Mouse (Mus musculus): ENCODE measurements around the gene Plp2. TPM values are rescaled to one million over a fixed set of nuclear protein-coding genes. Genes with fewer than 3 reads are reported as not detected.

Gene Plp2
- polyA plus RNA-seq, 1 experiment from 2014 or later: 201 TPM

Other genes with a start within 250 kb of the Plp2 start
- gene Foxp3, start 97.7 kb downstream of the Plp2 start, polyA plus RNA-seq (2014; fragmentation: Nextera tagmentation; extraction: Ambion mirVana): not detected in 2 replicates
- gene Ppp1r3f, start 97.1 kb downstream of the Plp2 start, polyA plus RNA-seq (2014; fragmentation: Nextera tagmentation; extraction: Ambion mirVana): 1.8 and 2.1 TPM in 2 replicates
- gene Ccdc22, start 65.9 kb downstream of the Plp2 start, polyA plus RNA-seq (2014; fragmentation: Nextera tagmentation; extraction: Ambion mirVana): 22.6 and 27.2 TPM in 2 replicates
- 0.04 and 0.08 TPM in 2 replicates for gene Cacna1f, start 64.3 kb downstream of the Plp2 start, polyA plus RNA-seq (2014; fragmentation: Nextera tagmentation; extraction: Ambion mirVana)
- 4.6 and 4.7 TPM in 2 replicates for gene Syp, start 32.9 kb downstream of the Plp2 start, polyA plus RNA-seq (2014; fragmentation: Nextera tagmentation; extraction: Ambion mirVana)
- gene Prickle3, start 14.1 kb downstream of the Plp2 start, polyA plus RNA-seq (2014; fragmentation: Nextera tagmentation; extraction: Ambion mirVana): 7.5 and 8.3 TPM in 2 replicates
- 0.50 and 0.59 TPM in 2 replicates for gene Magix, start 9.9 kb upstream of the Plp2 start, polyA plus RNA-seq (2014; fragmentation: Nextera tagmentation; extraction: Ambion mirVana)
- gene Gpkow, start 25.7 kb upstream of the Plp2 start, polyA plus RNA-seq (2014; fragmentation: Nextera tagmentation; extraction: Ambion mirVana): 40.0 and 42.1 TPM in 2 replicates
- gene Wdr45, start 42.9 kb upstream of the Plp2 start, polyA plus RNA-seq (2014; fragmentation: Nextera tagmentation; extraction: Ambion mirVana): 18.7 and 26.5 TPM in 2 replicates
- not detected in 2 replicates for gene Gm45208, start 50.9 kb upstream of the Plp2 start, polyA plus RNA-seq (2014; fragmentation: Nextera tagmentation; extraction: Ambion mirVana)
- 83.5 and 85.5 TPM in 2 replicates for gene Praf2, start 57.0 kb upstream of the Plp2 start, polyA plus RNA-seq (2014; fragmentation: Nextera tagmentation; extraction: Ambion mirVana)
- 11.0 and 14.8 TPM in 2 replicates for gene Ccdc120, start 79.5 kb upstream of the Plp2 start, polyA plus RNA-seq (2014; fragmentation: Nextera tagmentation; extraction: Ambion mirVana)
- gene Tfe3, start 91.2 kb upstream of the Plp2 start, polyA plus RNA-seq (2014; fragmentation: Nextera tagmentation; extraction: Ambion mirVana): 19.5 and 21.0 TPM in 2 replicates
- 32.1 and 32.9 TPM in 2 replicates for gene Gripap1, start 118.4 kb upstream of the Plp2 start, polyA plus RNA-seq (2014; fragmentation: Nextera tagmentation; extraction: Ambion mirVana)
- 3.2 and 3.5 TPM in 2 replicates for gene Kcnd1, start 150.9 kb upstream of the Plp2 start, polyA plus RNA-seq (2014; fragmentation: Nextera tagmentation; extraction: Ambion mirVana)
- 31.1 and 32.3 TPM in 2 replicates for gene Otud5, start 170.0 kb upstream of the Plp2 start, polyA plus RNA-seq (2014; fragmentation: Nextera tagmentation; extraction: Ambion mirVana)
- 4.8 and 6.1 TPM in 2 replicates for gene Pim2, start 206.9 kb upstream of the Plp2 start, polyA plus RNA-seq (2014; fragmentation: Nextera tagmentation; extraction: Ambion mirVana)
- 28.6 and 30.0 TPM in 2 replicates for gene Slc35a2, start 212.6 kb upstream of the Plp2 start, polyA plus RNA-seq (2014; fragmentation: Nextera tagmentation; extraction: Ambion mirVana)
- 92.3 and 98.1 TPM in 2 replicates for gene Pqbp1, start 227.9 kb upstream of the Plp2 start, polyA plus RNA-seq (2014; fragmentation: Nextera tagmentation; extraction: Ambion mirVana)
- gene Timm17b, start 228.0 kb upstream of the Plp2 start, polyA plus RNA-seq (2014; fragmentation: Nextera tagmentation; extraction: Ambion mirVana): 170 and 176 TPM in 2 replicates
- not detected in 2 replicates for gene Gm10491, start 236.4 kb upstream of the Plp2 start, polyA plus RNA-seq (2014; fragmentation: Nextera tagmentation; extraction: Ambion mirVana)
- gene Gm10490, start 238.2 kb upstream of the Plp2 start, polyA plus RNA-seq (2014; fragmentation: Nextera tagmentation; extraction: Ambion mirVana): not detected in 2 replicates
- gene Pcsk1n, start 248.4 kb upstream of the Plp2 start, polyA plus RNA-seq (2014; fragmentation: Nextera tagmentation; extraction: Ambion mirVana): 8.6 and 9.3 TPM in 2 replicates

Measured in embryonic facial prominence, embryonic 14.5 days (tissue).